Mouse (Mus musculus) midbrain, embryonic 12.5 days (tissue): Measurements from ENCODE around the gene Kcnip1. TPM values are rescaled to one million over a fixed set of nuclear protein-coding genes. Genes with fewer than 3 reads are reported as not detected.
A peak's percentile ranks its signal among the peaks of the same experiment; 100 is the strongest.

ENCODE experiments used
- ATAC-seq: fragments of 200-750 bp; cut with Nextera tagmentation; 2 replicates; pipeline ENCODE4 v1.8.0; 2017; ENCODE audit warnings: low read depth, moderate TSS enrichment, moderate library complexity; ENCODE audit not compliant: low FRiP score
- H3K27ac ChIP-seq: fragments of 300-500 bp; sonication (generic); replicated peaks from 2 replicates; pipeline ENCODE4 v1.5.1; 2016; ENCODE audit warnings: mild to moderate bottlenecking
- H3K27me3 ChIP-seq: fragments of 300-500 bp; sonication (generic); 2 replicates; pipeline ENCODE4 v1.6.1; 2016; ENCODE audit warnings: mild to moderate bottlenecking
- H3K36me3 ChIP-seq: fragments of 300-500 bp; sonication (generic); 2 replicates; pipeline ENCODE4 v1.6.1; 2016
- H3K4me1 ChIP-seq: fragments of 300-500 bp; sonication (generic); 2 replicates; pipeline ENCODE4 v1.6.1; 2016
- H3K4me2 ChIP-seq: fragments of 300-500 bp; sonication (generic); replicated peaks from 2 replicates; pipeline ENCODE4 v1.6.1; 2016; ENCODE audit warnings: mild to moderate bottlenecking, moderate library complexity
- H3K4me3 ChIP-seq: fragments of 300-500 bp; sonication (generic); 2 replicates; pipeline ENCODE4 v1.5.1; 2016; ENCODE audit warnings: mild to moderate bottlenecking
- H3K9ac ChIP-seq: fragments of 300-500 bp; sonication (generic); replicated peaks from 2 replicates; pipeline ENCODE4 v1.6.1; 2016; ENCODE audit warnings: mild to moderate bottlenecking, moderate library complexity
- H3K9me3 ChIP-seq: fragments of 300-500 bp; sonication (generic); 2 replicates; pipeline ENCODE4 v1.6.1; 2016; ENCODE audit warnings: mild to moderate bottlenecking
- WGBS: fragments of 180-500 bp; shearing (Covaris S2); methylation state at CpG from one replicate; pipeline ENCODE4 v1.1.7; 2016; 5-methylcytosine and 5-hydroxymethylcytosine counted together
- polyA plus RNA-seq: library from polyadenylated mRNA; unstranded; fragments of >200 nt; fragmentation: Nextera tagmentation; extraction: Ambion mirVana; gene quantifications from 2 replicates; pipeline ENCODE4 v1.2.1, GENCODE M21; 2016

Gene Kcnip1
- polyA plus RNA-seq, 1 experiment from 2014 or later, result 15.5 TPM

DNA sequence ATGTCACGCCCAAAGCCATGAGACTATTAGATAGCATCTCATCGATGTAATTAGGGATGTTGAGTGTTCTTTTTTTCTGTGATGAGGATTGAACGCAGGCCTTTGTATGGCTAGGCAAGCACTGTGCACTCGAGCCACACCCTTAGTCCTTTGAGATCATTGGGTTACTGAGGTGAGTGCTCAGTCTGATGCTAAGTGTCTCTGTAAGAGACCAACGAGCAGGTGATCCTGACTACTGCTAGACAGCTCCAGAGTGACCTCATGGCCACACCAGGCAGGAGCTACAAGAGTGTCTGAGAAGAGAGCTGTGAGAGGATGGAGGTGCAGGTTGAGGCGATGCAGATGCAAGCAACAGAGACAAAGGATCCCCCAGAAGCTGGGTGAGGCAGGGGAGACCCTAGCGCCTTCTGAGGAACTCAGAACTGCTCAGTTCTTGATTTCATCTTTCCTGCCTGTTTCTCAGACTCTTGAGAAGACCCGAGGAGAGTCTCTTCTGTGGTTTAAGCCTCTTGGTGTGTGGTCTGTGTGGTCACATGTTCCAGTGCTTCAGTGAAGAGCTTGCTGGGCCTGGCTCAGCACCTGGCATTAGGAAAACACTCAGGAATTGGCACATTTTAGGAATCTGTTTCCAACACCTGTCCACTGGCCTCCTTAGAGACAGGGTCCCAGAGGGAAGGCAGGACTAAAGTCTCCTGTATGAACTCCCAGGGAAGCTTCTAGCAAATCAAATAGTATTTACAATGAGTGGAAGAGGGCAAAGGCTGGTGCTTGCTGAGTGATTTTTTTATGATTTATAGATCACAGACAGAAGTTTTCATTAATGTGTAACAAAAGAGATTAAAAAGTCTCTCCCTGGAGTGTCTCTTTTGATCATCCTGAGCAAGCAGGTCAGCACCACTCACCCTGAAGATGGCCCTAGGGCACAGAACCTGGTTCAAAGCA is 41.0 kb downstream of the Kcnip1 start:
- Histone ChIP-seq H3K36me3 (no peaks in the 10 kb centered on the region), H3K4me3 (no peak overlapping the region), H3K9me3 (no peaks in the 10 kb centered on the region), H3K27ac (no peak overlapping the region), H3K9ac (no peak overlapping the region), H3K4me1 (no peaks in the 10 kb centered on the region), H3K4me2 (no peak overlapping the region), H3K27me3 (no peaks in the 10 kb centered on the region)
- WGBS, result 81% methylated on average over 8 of the region's 8 CpGs
- no peak for ATAC-seq

GRCm38 (mm10) chr11:33951155-33951554 is 41.8 kb downstream of the Kcnip1 start:
- Histone ChIP-seq H3K27me3 (no peaks in the 10 kb centered on the region), H3K9ac (no peak overlapping the region), H3K4me1 (no peaks in the 10 kb centered on the region), H3K4me3 (no peak overlapping the region), H3K27ac (no peak overlapping the region), H3K36me3 (no peaks in the 10 kb centered on the region), H3K9me3 (no peaks in the 10 kb centered on the region), H3K4me2 (no peak overlapping the region)
- 28% methylated on average over 5 of the region's 5 CpGs for WGBS
- ATAC-seq, result no peak

DNA sequence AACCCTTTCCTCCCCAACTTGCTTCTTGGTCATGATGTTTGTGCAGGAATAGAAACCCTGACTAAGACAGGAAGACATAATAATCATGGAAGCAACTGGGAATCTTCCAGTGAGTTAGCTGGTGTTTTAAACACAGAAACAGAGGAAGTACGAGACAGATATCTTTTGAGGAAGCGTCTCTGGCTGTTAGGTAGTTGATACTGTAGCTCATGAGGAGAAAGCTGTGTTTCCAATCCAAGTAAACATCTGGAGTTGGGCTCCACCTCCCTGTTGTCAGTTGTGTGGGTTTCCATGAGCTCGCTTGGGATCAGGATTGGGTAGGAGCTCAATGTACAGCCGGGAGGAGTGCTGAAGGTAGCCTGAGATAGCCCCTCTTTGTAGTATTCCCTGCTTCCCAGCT is 46.5 kb downstream of the Kcnip1 start:
- Histone ChIP-seq H3K27me3 (no peaks in the 10 kb centered on the region), H3K4me2 (no peak overlapping the region), H3K4me3 (no peak overlapping the region), H3K27ac (no peak overlapping the region), H3K9me3 (no peaks in the 10 kb centered on the region), H3K4me1 (no peaks in the 10 kb centered on the region), H3K9ac (no peak overlapping the region), H3K36me3 (no peaks in the 10 kb centered on the region)
- no peak for ATAC-seq
- 86% methylated on average over 4 of the region's 4 CpGs for WGBS

DNA sequence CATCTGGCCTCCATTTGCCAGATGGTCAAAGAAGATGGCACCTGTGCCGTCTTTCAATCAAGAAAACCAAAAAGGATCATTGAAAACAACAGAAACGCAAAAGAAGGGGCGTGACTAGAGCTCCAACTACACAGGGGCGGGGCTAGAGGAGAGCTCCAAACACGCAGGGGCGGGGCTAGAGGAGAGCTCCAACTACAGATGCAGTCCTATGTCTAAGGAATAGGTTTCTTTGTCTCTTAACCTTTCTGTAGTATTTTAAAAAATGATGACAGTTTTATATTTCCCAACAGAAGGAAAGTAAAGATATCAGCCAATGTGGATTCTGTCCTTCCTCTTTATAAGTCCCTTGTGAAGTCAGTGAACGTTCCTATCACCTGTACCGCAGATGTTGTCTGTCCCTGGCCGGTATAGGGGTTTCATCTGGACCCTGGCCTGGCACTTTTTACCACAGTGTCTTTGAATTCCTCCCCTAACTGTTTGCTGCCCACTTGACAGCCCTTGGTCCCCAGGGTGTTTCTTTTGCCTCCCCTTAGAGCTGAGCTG is 48.1 kb downstream of the Kcnip1 start:
- no peak overlapping the region for H3K4me2 ChIP-seq
- H3K4me3 ChIP-seq, result no peak overlapping the region
- H3K9ac ChIP-seq, result no peak overlapping the region
- no peak for ATAC-seq
- no peaks in the 10 kb centered on the region for H3K27me3 ChIP-seq
- no peaks in the 10 kb centered on the region for H3K36me3 ChIP-seq
- 89% methylated on average over 9 of the region's 9 CpGs for WGBS
- H3K4me1 ChIP-seq, result no peaks in the 10 kb centered on the region
- H3K9me3 ChIP-seq, result no peaks in the 10 kb centered on the region
- H3K27ac ChIP-seq, result no peak overlapping the region

- no peaks in the 10 kb centered on the region for H3K4me1 ChIP-seq
- H3K4me3 ChIP-seq, result no peak overlapping the region
- H3K4me2 ChIP-seq, result no peak overlapping the region
- no peaks in the 10 kb centered on the region for H3K36me3 ChIP-seq
- no peaks in the 10 kb centered on the region for H3K9me3 ChIP-seq
- no peak for ATAC-seq
- H3K9ac ChIP-seq, result no peak overlapping the region
- no peaks in the 10 kb centered on the region for H3K27me3 ChIP-seq
- 66% methylated on average over 4 of the region's 4 CpGs for WGBS
- H3K27ac ChIP-seq, result no peak overlapping the region
Observed at GRCm38 (mm10) chr11:33944067-33944785, 48.7 kb downstream of the Kcnip1 start.

GRCm38 (mm10) chr11:33943565-33943964 is 49.4 kb downstream of the Kcnip1 start:
- Histone ChIP-seq H3K27me3 (no peaks in the 10 kb centered on the region), H3K4me2 (no peak overlapping the region), H3K4me3 (no peak overlapping the region), H3K9me3 (no peaks in the 10 kb centered on the region), H3K9ac (no peak overlapping the region), H3K4me1 (no peaks in the 10 kb centered on the region), H3K36me3 (no peaks in the 10 kb centered on the region), H3K27ac (no peak overlapping the region)
- WGBS, result 67% methylated on average over 1 of the region's 1 CpGs
- no peak for ATAC-seq

GRCm38 (mm10) chr11:33939456-33940113 is 53.4 kb downstream of the Kcnip1 start:
- no peaks in the 10 kb centered on the region for H3K4me1 ChIP-seq
- no peak for ATAC-seq
- H3K4me2 ChIP-seq, result no peak overlapping the region
- H3K36me3 ChIP-seq, result no peaks in the 10 kb centered on the region
- H3K9ac ChIP-seq, result no peak overlapping the region
- H3K27me3 ChIP-seq, result no peaks in the 10 kb centered on the region
- no peak overlapping the region for H3K27ac ChIP-seq
- whole genome bisulfite sequencing, result 91% methylated on average over 4 of the region's 4 CpGs
- no peaks in the 10 kb centered on the region for H3K9me3 ChIP-seq
- no peak overlapping the region for H3K4me3 ChIP-seq

DNA sequence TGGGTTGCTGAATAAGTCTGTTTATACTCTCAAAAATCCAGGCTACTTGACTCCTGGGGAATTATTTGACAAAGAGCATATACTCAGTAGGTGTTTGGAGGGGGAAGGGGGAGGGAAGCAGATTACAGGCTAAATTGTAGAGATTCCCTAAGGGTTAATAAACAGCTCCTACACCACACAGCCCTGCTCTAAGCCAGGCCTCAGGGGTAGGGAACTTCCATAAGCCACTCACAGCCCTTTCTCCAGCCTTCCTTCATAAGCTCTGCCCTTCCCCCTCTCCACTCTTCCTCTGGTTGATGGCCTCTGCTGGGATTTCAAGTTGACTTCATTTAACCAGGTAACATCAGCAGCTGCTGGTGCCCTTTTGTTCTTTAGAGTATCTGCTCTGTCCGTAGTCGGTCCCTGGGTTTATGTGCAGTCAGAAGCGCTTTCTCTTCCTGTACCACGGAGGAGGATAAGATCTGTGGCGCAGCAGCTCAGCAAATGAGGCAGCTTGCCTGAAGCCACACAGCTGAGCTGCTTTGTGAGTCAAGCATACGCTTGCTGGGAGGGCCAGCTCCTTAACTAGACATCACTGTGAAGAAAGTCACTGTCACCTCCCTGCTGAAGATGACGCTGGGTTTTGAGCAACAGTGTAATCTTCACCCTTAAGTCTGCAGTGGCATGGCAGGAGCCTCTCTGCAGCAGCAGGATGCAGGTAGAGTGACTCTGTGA is 54.2 kb downstream of the Kcnip1 start:
- H3K9me3 ChIP-seq, result no peaks in the 10 kb centered on the region
- H3K4me1 ChIP-seq, result no peaks in the 10 kb centered on the region
- 0 out of 2 replicates have a peak overlapping the region, but pooled peaks have one; percentile 31 for H3K27ac ChIP-seq
- H3K4me2 ChIP-seq, result no peak overlapping the region
- H3K27me3 ChIP-seq, result no peaks in the 10 kb centered on the region
- WGBS, result 53% methylated on average over 7 of the region's 7 CpGs
- no peak for ATAC-seq
- no peak overlapping the region for H3K4me3 ChIP-seq
- no peaks in the 10 kb centered on the region for H3K36me3 ChIP-seq
- no peak overlapping the region for H3K9ac ChIP-seq

DNA sequence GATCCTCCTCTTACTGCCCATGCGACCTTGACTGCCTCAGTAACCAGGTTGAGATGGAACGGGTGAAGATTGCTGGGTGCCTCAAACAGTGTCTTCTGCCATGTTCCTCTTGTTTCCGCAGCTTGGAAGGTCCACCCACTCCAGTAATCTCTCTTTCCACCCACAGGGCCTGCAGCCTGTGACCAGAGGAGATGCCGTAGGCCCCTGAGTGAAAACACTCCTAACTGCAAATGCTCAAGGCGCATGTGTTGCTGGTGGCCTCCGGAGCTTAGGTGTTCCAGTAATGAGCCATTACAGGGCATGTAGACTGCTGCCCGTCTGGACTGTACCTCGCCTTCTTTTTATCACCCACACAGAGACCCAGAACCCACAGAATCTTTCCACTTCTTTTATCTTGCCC is 55.3 kb downstream of the Kcnip1 start:
- Histone ChIP-seq H3K9me3 (no peaks in the 10 kb centered on the region), H3K4me3 (no peak overlapping the region), H3K36me3 (no peaks in the 10 kb centered on the region), H3K4me2 (no peak overlapping the region), H3K9ac (no peak overlapping the region), H3K27ac (no peak overlapping the region), H3K4me1 (no peaks in the 10 kb centered on the region), H3K27me3 (no peaks in the 10 kb centered on the region)
- no peak for ATAC-seq
- WGBS, result 88% methylated on average over 8 of the region's 8 CpGs

DNA sequence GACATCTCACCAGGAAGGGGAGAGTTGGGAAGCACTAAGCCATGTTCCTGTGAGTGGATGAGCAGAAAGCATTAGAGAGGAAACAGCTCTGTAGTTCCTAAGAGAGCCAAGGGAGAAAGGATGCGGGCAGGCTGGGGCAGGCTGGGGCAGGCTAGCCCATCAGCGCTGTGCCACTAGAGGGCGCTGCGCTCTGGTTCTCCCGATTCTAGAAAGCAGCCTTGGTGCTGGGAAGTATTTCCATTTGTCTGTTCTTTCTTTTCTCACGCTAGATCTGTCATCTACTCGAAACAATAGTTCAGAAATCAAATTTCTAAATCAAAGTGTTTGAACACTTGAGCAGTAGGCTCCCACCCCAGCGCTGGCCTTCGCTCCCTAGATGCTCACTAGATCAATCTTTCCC is 58.7 kb downstream of the Kcnip1 start:
- Histone ChIP-seq H3K9me3 (no peaks in the 10 kb centered on the region), H3K27me3 (no peaks in the 10 kb centered on the region), H3K9ac (no peak overlapping the region), H3K4me1 (no peaks in the 10 kb centered on the region), H3K4me2 (no peak overlapping the region), H3K27ac (no peak overlapping the region), H3K36me3 (no peaks in the 10 kb centered on the region), H3K4me3 (no peak overlapping the region)
- no peak for ATAC-seq
- WGBS, result 65% methylated on average over 9 of the region's 9 CpGs

DNA sequence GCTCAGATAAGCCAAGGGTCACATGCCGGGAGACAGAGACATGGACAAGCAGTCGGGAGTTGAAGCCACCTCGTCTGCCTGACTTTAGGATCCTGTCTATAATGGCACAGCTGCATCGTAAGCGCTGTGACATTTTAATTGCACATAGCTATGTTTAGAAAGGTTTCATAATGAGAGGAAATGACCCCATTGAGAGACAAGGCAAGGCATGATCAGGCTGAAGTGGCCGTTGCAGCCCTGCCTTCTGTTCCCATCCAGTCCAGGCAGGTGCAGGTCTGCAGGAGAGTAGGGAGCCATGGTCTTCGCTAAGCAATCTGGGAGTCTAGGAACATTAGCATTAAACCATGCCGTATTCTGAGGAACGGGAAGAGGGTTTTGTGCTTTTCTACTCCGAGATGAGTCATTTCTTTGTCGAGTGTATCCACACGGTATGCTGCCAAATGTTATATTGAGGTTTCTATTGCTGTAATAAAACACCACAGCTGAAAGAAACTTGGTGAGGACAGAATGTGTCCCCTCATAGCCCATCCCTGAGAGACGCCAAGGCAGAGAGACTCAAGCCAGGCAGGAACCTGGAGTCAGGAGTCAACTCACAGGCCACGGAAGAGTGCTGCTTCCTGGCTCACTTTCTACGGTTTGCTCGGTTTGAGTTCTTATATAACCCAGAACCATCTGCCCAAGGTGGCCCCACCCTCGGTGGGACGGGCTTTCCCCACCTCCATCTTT is 60.4 kb downstream of the Kcnip1 start:
- Histone ChIP-seq H3K4me3 (no peak overlapping the region), H3K9ac (no peak overlapping the region), H3K27me3 (0 out of 2 replicates have a peak, but pooled peaks cover 4% of the 10 kb centered on the region), H3K9me3 (no peaks in the 10 kb centered on the region), H3K27ac (no peak overlapping the region), H3K36me3 (no peaks in the 10 kb centered on the region), H3K4me1 (no peaks in the 10 kb centered on the region), H3K4me2 (0 out of 2 replicates have a peak overlapping the region, but pooled peaks have one; percentile 1)
- ATAC-seq, result 0 out of 2 replicates have a peak, but pooled peaks have one; percentile 27
- WGBS, result 71% methylated on average over 18 of the region's 18 CpGs
